Mouse (Mus musculus): ENCODE results near the gene Olfr463. TPM values are rescaled to one million over a fixed set of nuclear protein-coding genes. Genes with fewer than 3 reads are reported as not detected.

The Olfr463 gene
- not detected for polyA plus RNA-seq (2014; fragmentation: Illumina TruSeq; extraction: RNeasy Lipid Tissue Mini Kit (QIAGEN cat#74804); ENCODE audit: low read depth, low replicate concordance)

DNA sequence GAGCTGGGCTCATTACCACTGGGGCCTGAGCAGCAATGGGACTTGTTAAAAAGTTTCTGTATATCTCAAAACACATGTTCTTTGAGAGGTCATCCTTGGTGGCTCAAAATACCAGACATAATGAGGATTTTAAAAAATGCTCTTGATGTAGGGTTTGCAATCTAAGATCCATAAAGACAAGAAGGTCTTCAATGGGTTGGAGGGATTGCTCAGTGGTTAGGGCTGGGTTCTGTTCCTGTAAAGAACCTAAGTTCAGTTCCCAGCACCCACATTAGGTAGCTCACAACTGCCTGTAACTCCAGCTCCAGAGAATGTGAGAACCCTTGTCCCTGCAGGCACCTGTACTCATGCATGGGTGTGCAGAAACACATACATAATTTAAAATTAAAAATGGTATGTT lies at the start of gene Olfr463:
Gene Olfr463, minus strand, starts transcription at position 101 of the 400 bp plus-strand sequence.

DNA sequence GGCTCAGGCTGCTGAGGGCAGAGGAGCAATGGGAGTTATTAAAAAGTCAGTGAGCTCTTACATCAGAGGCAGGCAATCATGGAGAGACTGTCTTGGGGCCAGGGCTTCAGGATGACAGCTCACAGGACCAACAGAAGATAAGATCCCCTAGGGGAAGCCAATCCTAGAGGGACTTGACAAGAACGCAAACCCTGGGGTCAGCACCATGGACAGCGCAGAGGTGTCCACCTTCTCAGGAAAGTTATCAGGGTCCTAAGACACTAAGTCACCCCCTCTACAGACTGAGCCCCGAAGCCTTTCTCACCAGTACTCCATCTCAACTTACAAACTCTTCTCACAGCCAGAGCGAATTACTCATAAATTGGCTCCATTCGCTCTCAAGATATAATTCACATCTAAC lies 23.8 kb upstream of the Olfr463 start, which contains the start of gene Olfr464:
Gene Olfr464, minus strand, starts transcription at position 2 of the 400 bp plus-strand sequence.

DNA sequence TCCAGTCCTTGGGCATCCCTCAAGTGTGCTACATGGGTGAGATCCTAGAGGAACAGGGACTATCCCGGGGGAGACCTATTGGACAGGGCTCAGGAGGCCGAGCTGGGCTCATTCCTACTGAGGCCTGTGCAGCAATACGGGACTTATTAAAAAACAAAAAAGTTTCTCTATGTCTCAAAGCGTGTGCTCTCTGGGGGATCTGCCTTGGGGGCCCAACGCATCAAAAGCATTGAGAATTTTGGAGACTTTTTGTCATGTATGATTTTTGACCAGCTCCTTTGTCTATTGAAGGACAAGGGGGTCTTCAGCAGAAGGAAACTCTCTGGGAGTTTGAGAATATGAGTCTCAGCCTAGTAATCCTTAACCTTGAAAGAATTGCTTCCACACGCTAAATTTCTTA lies 5.0 kb downstream of the Olfr463 start, which contains the start of gene Olfr462:
Gene Olfr462, minus strand, starts transcription at position 101 of the 400 bp plus-strand sequence.

DNA sequence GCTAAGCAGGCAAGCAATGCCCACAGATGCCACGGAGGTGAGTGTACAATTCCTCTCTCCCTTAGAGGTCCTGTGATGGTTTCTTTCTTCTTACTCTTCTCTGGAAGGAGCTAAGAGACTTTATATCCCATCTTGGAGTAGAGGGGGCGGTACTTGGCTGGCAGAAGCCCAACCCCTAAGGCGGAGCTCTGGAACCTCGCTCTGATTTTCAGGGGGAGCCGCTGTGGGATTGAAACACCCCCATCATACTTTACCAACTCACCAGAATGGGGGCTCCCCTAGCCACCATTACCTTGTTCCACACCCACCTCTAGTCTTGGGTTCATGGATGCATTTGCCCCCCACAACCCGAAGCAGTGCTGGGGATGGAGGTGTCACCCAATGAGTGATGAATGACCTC lies 21.8 kb downstream of the Olfr463 start, which contains the start of gene Epx:
Gene Epx, minus strand, starts transcription at position 101 of the 400 bp plus-strand sequence.

DNA sequence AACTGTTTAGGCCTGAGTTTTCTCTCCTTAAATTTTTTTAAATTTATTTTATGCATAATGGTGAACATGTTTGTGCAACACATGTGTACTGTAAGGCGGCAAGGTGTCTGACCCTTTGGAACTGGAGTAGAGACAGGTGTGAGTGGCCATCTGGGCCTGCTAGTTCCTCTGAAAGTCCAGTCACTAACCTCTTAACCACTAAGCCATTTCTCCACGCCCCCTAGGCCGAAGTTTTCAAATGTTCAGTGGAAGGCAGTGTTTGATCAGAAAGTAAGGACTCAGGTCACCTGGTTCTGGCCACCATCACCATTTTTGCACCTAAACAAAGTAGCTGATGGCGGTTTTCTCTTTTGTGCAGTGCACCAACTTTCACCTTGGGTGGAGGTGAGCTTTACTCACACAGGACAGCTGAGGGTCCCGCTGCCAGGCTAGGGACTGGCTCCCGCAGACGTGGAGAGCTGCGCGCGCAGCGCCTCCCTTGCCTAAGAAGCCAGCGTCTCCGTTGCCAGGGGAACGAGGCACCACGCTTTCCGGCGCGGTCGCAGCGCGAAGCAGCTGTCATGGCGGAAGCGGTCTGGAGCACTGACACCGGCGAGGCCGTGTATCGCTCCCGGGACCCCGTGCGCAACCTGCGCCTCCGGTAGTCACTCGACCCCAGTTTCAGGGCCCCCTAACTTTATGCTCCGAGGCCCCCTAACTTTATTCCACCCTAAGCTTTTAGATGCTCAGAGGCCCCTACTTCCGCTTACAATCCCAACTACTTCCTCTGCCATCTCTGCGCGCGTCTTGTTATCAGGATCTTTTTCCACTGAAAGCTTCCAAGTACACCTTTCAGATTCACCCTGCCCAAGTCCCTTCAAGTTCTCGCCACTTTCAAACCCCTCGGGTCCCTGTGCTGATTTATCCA lies 44.2 kb downstream of the Olfr463 start, which contains the start of gene Mks1:
Gene Mks1, plus strand, starts transcription at position 526 of the 907 bp plus-strand sequence.

Other genes with a start within 250 kb of the Olfr463 start
- gene Rnf43, start 234.7 kb downstream of the Olfr463 start, polyA plus RNA-seq (2014; fragmentation: Illumina TruSeq; extraction: RNeasy Lipid Tissue Mini Kit (QIAGEN cat#74804); ENCODE audit: low read depth, low replicate concordance) = 15.0 TPM
- 17.7 TPM for gene Supt4a, start 159.8 kb downstream of the Olfr463 start, polyA plus RNA-seq (2014; fragmentation: Illumina TruSeq; extraction: RNeasy Lipid Tissue Mini Kit (QIAGEN cat#74804); ENCODE audit: low read depth, low replicate concordance)
- not detected for gene Tspoap1, start 136.8 kb downstream of the Olfr463 start, polyA plus RNA-seq (2014; fragmentation: Illumina TruSeq; extraction: RNeasy Lipid Tissue Mini Kit (QIAGEN cat#74804); ENCODE audit: low read depth, low replicate concordance)
- not detected for gene Mpo, start 103.8 kb downstream of the Olfr463 start, polyA plus RNA-seq (2014; fragmentation: Illumina TruSeq; extraction: RNeasy Lipid Tissue Mini Kit (QIAGEN cat#74804); ENCODE audit: low read depth, low replicate concordance)
- 1.3 TPM for gene Lpo, start 69.1 kb downstream of the Olfr463 start, polyA plus RNA-seq (2014; fragmentation: Illumina TruSeq; extraction: RNeasy Lipid Tissue Mini Kit (QIAGEN cat#74804); ENCODE audit: low read depth, low replicate concordance)
- gene Mks1, start 44.2 kb downstream of the Olfr463 start, polyA plus RNA-seq (2014; fragmentation: Illumina TruSeq; extraction: RNeasy Lipid Tissue Mini Kit (QIAGEN cat#74804); ENCODE audit: low read depth, low replicate concordance) = 1.8 TPM
- not detected for gene Epx, start 21.9 kb downstream of the Olfr463 start, polyA plus RNA-seq (2014; fragmentation: Illumina TruSeq; extraction: RNeasy Lipid Tissue Mini Kit (QIAGEN cat#74804); ENCODE audit: low read depth, low replicate concordance)
- gene Olfr462, start 5.1 kb downstream of the Olfr463 start, polyA plus RNA-seq (2014; fragmentation: Illumina TruSeq; extraction: RNeasy Lipid Tissue Mini Kit (QIAGEN cat#74804); ENCODE audit: low read depth, low replicate concordance) = not detected
- not detected for gene Olfr464, start 23.6 kb upstream of the Olfr463 start, polyA plus RNA-seq (2014; fragmentation: Illumina TruSeq; extraction: RNeasy Lipid Tissue Mini Kit (QIAGEN cat#74804); ENCODE audit: low read depth, low replicate concordance)
- gene Dynll2, start 90.1 kb upstream of the Olfr463 start, polyA plus RNA-seq (2014; fragmentation: Illumina TruSeq; extraction: RNeasy Lipid Tissue Mini Kit (QIAGEN cat#74804); ENCODE audit: low read depth, low replicate concordance) = 94.8 TPM
- gene Srsf1, start 150.0 kb upstream of the Olfr463 start, polyA plus RNA-seq (2014; fragmentation: Illumina TruSeq; extraction: RNeasy Lipid Tissue Mini Kit (QIAGEN cat#74804); ENCODE audit: low read depth, low replicate concordance) = 980 TPM
- 109 TPM for gene Vezf1, start 170.9 kb upstream of the Olfr463 start, polyA plus RNA-seq (2014; fragmentation: Illumina TruSeq; extraction: RNeasy Lipid Tissue Mini Kit (QIAGEN cat#74804); ENCODE audit: low read depth, low replicate concordance)
- gene Cuedc1, start 200.7 kb upstream of the Olfr463 start, polyA plus RNA-seq (2014; fragmentation: Illumina TruSeq; extraction: RNeasy Lipid Tissue Mini Kit (QIAGEN cat#74804); ENCODE audit: low read depth, low replicate concordance) = 9.1 TPM